ENCODE assay signal across 8 mouse cellular contexts in genomic region chr8:69995422-69995775, GRCm38 (mm10). TPM values are rescaled to one million over a fixed set of nuclear protein-coding genes. Genes with fewer than 3 reads are reported as not detected.
A peak's percentile ranks its signal among the peaks of the same experiment; 100 is the strongest.
DNase-seq lines count a peak whose midpoint lies in the region; ATAC-seq and TF ChIP-seq lines count a peak whose summit lies in the region.

No protein-coding gene starts in this region.

- no peak for TF ChIP-seq POLR2A in testis, adult 2 months (IDR thresholded peaks at IDR 0.05; ENCODE audit: control insufficient read depth, low read depth, low read length)
- no peak for TF ChIP-seq POLR2A in limb, embryonic 14.5 days (IDR thresholded peaks at IDR 0.05; ENCODE audit: borderline replicate concordance, extremely low read depth, insufficient read depth, insufficient read length)

- peak overlapping the region; percentile 90 for H3K4me3 ChIP-seq in testis, adult 2 months (ENCODE audit: control insufficient read depth, low read depth, low read length)
- peak overlapping the region; percentile 94 for H3K4me3 ChIP-seq in limb, embryonic 14.5 days (replicated peaks; ENCODE audit: low read length)
- H3K4me3 ChIP-seq in stomach, embryonic 16.5 days (replicated peaks; ENCODE audit: low read length), result peak overlapping the region; percentile 93

- H3K27me3 ChIP-seq in testis, adult 2 months (ENCODE audit: control insufficient read depth, insufficient read depth, low read length), result no peaks in the 10 kb centered on the region
- H3K27me3 ChIP-seq in limb, embryonic 14.5 days (ENCODE audit: control insufficient read depth, insufficient read depth, low read length), result no peaks in the 10 kb centered on the region
- H3K27me3 ChIP-seq in stomach, embryonic 16.5 days (ENCODE audit: control insufficient read depth, insufficient read depth, low read length), result no peaks in the 10 kb centered on the region

- no peaks in the 10 kb centered on the region for H3K9me3 ChIP-seq in limb, embryonic 14.5 days (ENCODE audit: control insufficient read depth, low read length)
- no peaks in the 10 kb centered on the region for H3K9me3 ChIP-seq in stomach, embryonic 16.5 days (replicated peaks; ENCODE audit: control insufficient read depth, low read length)

- ATAC-seq in limb, embryonic 14.5 days (ENCODE audit: low FRiP score, low read depth), result no peak
- no peak for ATAC-seq in stomach, embryonic 16.5 days (ENCODE audit: insufficient read depth, low FRiP score)

- TF ChIP-seq CTCF in testis, adult 2 months (IDR thresholded peaks at IDR 0.05; ENCODE audit: control insufficient read depth, insufficient read depth, insufficient replicate concordance, low read depth, low read length), result no peak

- H3K4me1 ChIP-seq in testis, adult 2 months (ENCODE audit: control insufficient read depth, insufficient read depth, low read length), result peaks cover 5% of the 10 kb centered on the region
- peaks cover 8% of the 10 kb centered on the region for H3K4me1 ChIP-seq in limb, embryonic 14.5 days (ENCODE audit: control insufficient read depth, insufficient read depth, low read length)
- peaks cover 5% of the 10 kb centered on the region for H3K4me1 ChIP-seq in stomach, embryonic 16.5 days (ENCODE audit: control insufficient read depth, insufficient read depth, low read length)

- H3K36me3 ChIP-seq in testis, adult 2 months (ENCODE audit: control insufficient read depth, insufficient read depth, low read length), result no peaks in the 10 kb centered on the region
- H3K36me3 ChIP-seq in limb, embryonic 14.5 days (ENCODE audit: control insufficient read depth, insufficient read depth, low read length), result no peaks in the 10 kb centered on the region
- H3K36me3 ChIP-seq in stomach, embryonic 16.5 days (ENCODE audit: control insufficient read depth, insufficient read depth, low read length), result no peaks in the 10 kb centered on the region

- 0% methylated on average over 7 of the region's 7 CpGs for WGBS in limb, embryonic 14.5 days
- WGBS in stomach, embryonic 16.5 days, result under 1% methylated on average over 7 of the region's 7 CpGs

- peak overlapping the region; percentile 81 for H3K4me2 ChIP-seq in limb, embryonic 14.5 days (replicated peaks; ENCODE audit: low read depth, low read length, severe bottlenecking)
- peak overlapping the region; percentile 91 for H3K4me2 ChIP-seq in stomach, embryonic 16.5 days (ENCODE audit: low read depth, low read length)

- peak overlapping the region; percentile 76 for H3K9ac ChIP-seq in limb, embryonic 14.5 days (ENCODE audit: low read depth, low read length, severe bottlenecking)
- H3K9ac ChIP-seq in stomach, embryonic 16.5 days (ENCODE audit: low read length), result peak overlapping the region; percentile 88

- peak overlapping the region; percentile 78 for H3K27ac ChIP-seq in testis, adult 2 months (ENCODE audit: control insufficient read depth, insufficient read depth, low read depth, low read length)
- peak overlapping the region; percentile 78; the same call in 1 of the 2 replicates for H3K27ac ChIP-seq in limb, embryonic 14.5 days (replicated peaks; ENCODE audit: low read depth, low read length)
- H3K27ac ChIP-seq in stomach, embryonic 16.5 days (ENCODE audit: low read length), result peak overlapping the region; percentile 93

- DNase-seq in gastrocnemius, postnatal 25 days, result peak; percentile 7
- DNase-seq in gastrocnemius, adult 8-10 months (ENCODE audit: low spot score in 2 of 2), result no peak
- no peak for DNase-seq in testis, postnatal 14 days (ENCODE audit: low spot score)
- no peak for DNase-seq in limb, embryonic 14.5 days (ENCODE audit: low spot score)
- DNase-seq in urinary bladder, postnatal 36 days (ENCODE audit: low spot score in 2 of 2), result no peak
- DNase-seq in retina, postnatal 1 day, result no peak

RNA-seq across cellular contexts. Expression of gene Gatad2a, which starts 0.8 kb away (rescaled TPM):
- total RNA-seq in gastrocnemius, postnatal 25 days (2021), result 10 to 100 TPM; 25.4 to 26.2 TPM
- total RNA-seq in gastrocnemius, adult 8-10 months (2022), result 10 to 100 TPM; 20.5 to 26.4 (median 25.2) TPM
- polyA plus RNA-seq in testis, adult 2 months (2012; rRNA removed), result 80.8 and 84.9 TPM in 2 replicates
- 49.2 and 62.3 TPM in 2 replicates for polyA plus RNA-seq in limb, embryonic 14.5 days (2012; rRNA removed)
- 65.0 and 78.3 TPM in 2 replicates for polyA plus RNA-seq in limb, embryonic 14.5 days (2014; fragmentation: Nextera tagmentation; extraction: Ambion mirVana)
- polyA plus RNA-seq in stomach, embryonic 16.5 days (2015; fragmentation: Nextera tagmentation; extraction: Ambion mirVana), result 29.7 and 32.3 TPM in 2 replicates

RNA-seq across cellular contexts. Expression of gene Mau2, which starts 47.1 kb away (rescaled TPM):
- 10 to 100 TPM; 24.5 to 25.1 TPM for total RNA-seq in gastrocnemius, postnatal 25 days (2021)
- total RNA-seq in gastrocnemius, adult 8-10 months (2022), result 10 to 100 TPM; 23.1 to 26.1 (median 24.6) TPM
- polyA plus RNA-seq in testis, adult 2 months (2012; rRNA removed), result 46.0 and 52.7 TPM in 2 replicates
- 85.5 and 124 TPM in 2 replicates for polyA plus RNA-seq in limb, embryonic 14.5 days (2012; rRNA removed)
- polyA plus RNA-seq in limb, embryonic 14.5 days (2014; fragmentation: Nextera tagmentation; extraction: Ambion mirVana), result 50.5 and 51.8 TPM in 2 replicates
- polyA plus RNA-seq in stomach, embryonic 16.5 days (2015; fragmentation: Nextera tagmentation; extraction: Ambion mirVana), result 46.1 and 46.7 TPM in 2 replicates

RNA-seq across cellular contexts. Expression of gene Sugp1, which starts 47.2 kb away (rescaled TPM):
- 10 to 100 TPM; 13.1 to 15.5 TPM for total RNA-seq in gastrocnemius, postnatal 25 days (2021)
- total RNA-seq in gastrocnemius, adult 8-10 months (2022), result 10 to 100 TPM; 16.7 to 20.4 (median 18.1) TPM
- polyA plus RNA-seq in testis, adult 2 months (2012; rRNA removed), result 32.5 and 34.5 TPM in 2 replicates
- 21.3 and 25.4 TPM in 2 replicates for polyA plus RNA-seq in limb, embryonic 14.5 days (2012; rRNA removed)
- polyA plus RNA-seq in limb, embryonic 14.5 days (2014; fragmentation: Nextera tagmentation; extraction: Ambion mirVana), result 32.6 and 34.4 TPM in 2 replicates
- polyA plus RNA-seq in stomach, embryonic 16.5 days (2015; fragmentation: Nextera tagmentation; extraction: Ambion mirVana), result 39.1 and 42.0 TPM in 2 replicates
